Mouse (Mus musculus) stomach, embryonic 15.5 days (tissue): ENCODE results near the gene Lamtor5. TPM values are rescaled to one million over a fixed set of nuclear protein-coding genes. Genes with fewer than 3 reads are reported as not detected.
A peak's percentile ranks its signal among the peaks of the same experiment; 100 is the strongest.
"Not testable (repeated sequence)": the region's sequence is repeated elsewhere in the genome, so short reads cannot be mapped to it uniquely, and the experiment has no call there.

Experiments
- ATAC-seq: fragments of 200-750 bp; cut with Nextera tagmentation; 2 replicates; pipeline ENCODE4 v1.8.0; 2017; ENCODE audit warnings: low read depth, moderate number of reproducible peaks, moderate TSS enrichment; ENCODE audit not compliant: insufficient read depth, low FRiP score
- H3K27ac ChIP-seq: fragments of 300-500 bp; sonication (generic); 2 replicates; pipeline ENCODE4 v1.5.1; 2015; ENCODE audit warnings: mild to moderate bottlenecking, inconsistent platforms
- H3K27me3 ChIP-seq: fragments of 300-500 bp; sonication (generic); replicated peaks from 2 replicates; pipeline ENCODE4 v1.6.1; 2015; ENCODE audit warnings: inconsistent platforms
- H3K36me3 ChIP-seq: fragments of 300-500 bp; sonication (generic); 2 replicates; pipeline ENCODE4 v1.6.1; 2015; ENCODE audit warnings: inconsistent platforms
- H3K4me1 ChIP-seq: fragments of 300-500 bp; sonication (generic); 2 replicates; pipeline ENCODE4 v1.6.1; 2015; ENCODE audit warnings: inconsistent platforms
- H3K4me2 ChIP-seq: fragments of 300-500 bp; sonication (generic); 2 replicates; pipeline ENCODE4 v1.6.1; 2015; ENCODE audit warnings: mild to moderate bottlenecking, inconsistent platforms
- H3K4me3 ChIP-seq: fragments of 300-500 bp; sonication (generic); replicated peaks from 2 replicates; pipeline ENCODE4 v1.5.1; 2015; ENCODE audit warnings: inconsistent platforms
- H3K9ac ChIP-seq: fragments of 300-500 bp; sonication (generic); 2 replicates; pipeline ENCODE4 v1.6.1; 2015; ENCODE audit warnings: inconsistent platforms
- H3K9me3 ChIP-seq: fragments of 300-500 bp; sonication (generic); 2 replicates; pipeline ENCODE4 v1.6.1; 2016; ENCODE audit warnings: inconsistent platforms
- WGBS: fragments of 180-500 bp; shearing (Covaris S2); methylation state at CpG from one replicate; pipeline ENCODE4 v1.1.7; 2015; 5-methylcytosine and 5-hydroxymethylcytosine counted together
- polyA plus RNA-seq: library from polyadenylated mRNA; unstranded; fragments of >200 nt; fragmentation: Nextera tagmentation; extraction: Ambion mirVana; gene quantifications from 2 replicates; pipeline ENCODE4 v1.2.1, GENCODE M21; 2015

Gene Lamtor5
- polyA plus RNA-seq, 1 experiment from 2014 or later = 192 TPM

DNA sequence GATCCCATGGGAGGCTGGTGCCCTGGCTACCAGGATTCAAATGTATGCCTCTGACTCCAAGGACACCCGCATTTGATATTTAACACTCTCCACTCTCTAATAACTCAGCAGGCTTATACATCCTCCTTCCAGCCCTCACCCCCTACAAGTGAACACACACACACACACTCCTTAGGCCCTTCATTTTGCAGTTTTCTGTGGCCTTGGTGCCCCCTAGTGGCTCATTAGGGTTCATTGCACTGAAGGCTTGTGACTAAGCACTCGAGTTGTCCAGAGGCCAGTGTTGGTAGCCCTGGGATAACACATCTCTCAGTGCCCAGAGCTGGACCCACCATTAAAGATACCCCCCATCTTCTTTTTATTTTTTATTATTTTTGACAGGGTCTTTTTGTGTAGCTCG, 4.8 kb upstream of the Lamtor5 start:
- H3K9me3 ChIP-seq = no peaks in the 10 kb centered on the region
- no peak overlapping the region for H3K4me3 ChIP-seq
- WGBS = 12% methylated on average over 3 of the region's 3 CpGs
- no peaks in the 10 kb centered on the region for H3K27me3 ChIP-seq
- H3K9ac ChIP-seq = no peak overlapping the region
- no peak overlapping the region for H3K27ac ChIP-seq
- H3K4me1 ChIP-seq = no peaks in the 10 kb centered on the region
- H3K4me2 ChIP-seq = no peak overlapping the region
- no peaks in the 10 kb centered on the region for H3K36me3 ChIP-seq
- 0 out of 2 replicates have a peak, but pooled peaks have one; percentile 56 for ATAC-seq

DNA sequence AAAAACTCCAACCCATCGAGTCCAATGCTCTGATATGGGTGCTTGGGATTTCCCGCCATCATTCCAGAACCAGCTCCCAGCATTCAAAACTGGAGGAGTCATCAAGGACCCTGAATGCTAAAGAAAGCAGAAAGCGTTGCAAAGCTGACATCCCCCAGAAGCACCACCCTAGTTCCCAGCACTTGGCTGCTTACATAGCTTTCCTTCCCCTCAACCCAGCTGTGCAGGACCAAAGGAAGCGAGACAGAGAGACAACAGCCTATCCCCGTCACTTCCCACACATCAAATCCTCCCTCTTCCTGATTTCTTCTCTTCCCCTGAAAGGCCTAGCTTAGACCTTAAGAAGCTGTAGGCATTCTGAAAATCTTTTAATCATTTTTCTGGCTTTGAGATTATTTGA, 3.3 kb upstream of the Lamtor5 start:
- H3K4me2 ChIP-seq = no peak overlapping the region
- no peak overlapping the region for H3K4me3 ChIP-seq
- no peaks in the 10 kb centered on the region for H3K4me1 ChIP-seq
- H3K36me3 ChIP-seq = no peaks in the 10 kb centered on the region
- ATAC-seq = no peak
- H3K27me3 ChIP-seq = no peaks in the 10 kb centered on the region
- H3K9me3 ChIP-seq = no peaks in the 10 kb centered on the region
- H3K9ac ChIP-seq = no peak overlapping the region
- H3K27ac ChIP-seq = no peak overlapping the region
- 53% methylated on average over 5 of the region's 5 CpGs for WGBS

DNA sequence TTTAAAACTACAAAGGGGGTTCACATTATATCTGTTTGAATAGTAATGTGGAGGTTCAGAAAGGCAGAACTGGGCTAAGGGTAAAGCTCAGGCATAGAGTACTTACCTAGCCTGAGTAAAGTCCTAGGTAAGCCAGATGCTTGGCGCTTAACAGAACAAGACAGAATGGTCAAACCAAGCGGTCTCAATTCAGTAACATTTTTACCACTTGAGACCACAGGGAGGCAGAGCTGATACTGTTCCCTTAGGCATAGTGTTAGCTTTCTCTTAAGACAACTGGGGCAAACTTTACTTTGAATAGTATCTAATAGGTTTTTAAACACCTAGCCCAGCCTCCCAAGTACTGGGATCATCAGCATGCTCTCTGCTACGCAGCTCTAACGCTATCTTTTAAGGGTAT, 2.7 kb upstream of the Lamtor5 start:
- no peaks in the 10 kb centered on the region for H3K36me3 ChIP-seq
- H3K4me3 ChIP-seq = no peak overlapping the region
- no peaks in the 10 kb centered on the region for H3K27me3 ChIP-seq
- H3K4me2 ChIP-seq = no peak overlapping the region
- WGBS = 55% methylated on average over 4 of the region's 4 CpGs
- no peak for ATAC-seq
- H3K27ac ChIP-seq = no peak overlapping the region
- no peaks in the 10 kb centered on the region for H3K9me3 ChIP-seq
- H3K4me1 ChIP-seq = no peaks in the 10 kb centered on the region
- no peak overlapping the region for H3K9ac ChIP-seq

DNA sequence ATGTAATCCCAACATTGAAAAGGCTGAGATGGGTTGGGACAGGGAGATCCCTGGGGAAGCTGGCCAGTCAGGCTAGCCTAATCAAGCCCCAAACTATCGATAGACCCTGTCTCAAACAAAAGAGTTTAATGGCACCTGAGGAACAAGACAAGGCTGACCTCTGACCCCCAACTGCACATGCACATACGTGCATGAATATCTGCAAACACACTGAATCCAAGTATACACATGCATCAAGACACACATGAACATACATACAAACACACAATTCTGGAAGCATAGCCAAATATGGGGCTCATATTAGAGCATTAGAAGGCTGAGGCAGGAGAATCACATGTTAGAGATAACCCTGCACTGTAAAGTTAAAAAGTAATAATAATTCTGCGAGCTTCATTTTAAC, 2.0 kb upstream of the Lamtor5 start:
- no peak for ATAC-seq
- Histone ChIP-seq H3K9me3 (no peaks in the 10 kb centered on the region), H3K4me2 (no peak overlapping the region), H3K27ac (no peak overlapping the region), H3K9ac (no peak overlapping the region), H3K4me3 (no peak overlapping the region), H3K36me3 (no peaks in the 10 kb centered on the region), H3K27me3 (no peaks in the 10 kb centered on the region), H3K4me1 (no peaks in the 10 kb centered on the region)
- 84% methylated on average over 3 of the region's 3 CpGs for WGBS

DNA sequence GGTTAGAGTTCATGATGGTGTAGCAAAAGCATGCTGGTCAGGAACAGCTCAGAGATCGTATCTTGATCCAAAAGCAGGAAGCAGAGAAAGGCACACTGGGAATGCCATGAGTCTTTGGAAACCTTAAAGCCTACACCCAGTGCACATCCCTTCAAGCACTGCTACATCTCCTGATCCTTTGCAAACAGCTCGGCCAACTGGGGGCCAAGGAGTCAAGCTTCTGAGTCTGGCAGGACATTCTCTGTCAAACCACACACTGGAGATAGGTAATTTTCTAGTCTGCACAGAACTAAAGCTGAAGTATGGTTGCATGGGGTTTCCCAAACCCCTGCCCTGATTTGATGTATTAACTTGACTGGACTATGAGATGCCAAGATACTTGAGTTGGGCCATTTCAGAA, 7.5 kb downstream of the Lamtor5 start:
- no peak overlapping the region for H3K4me3 ChIP-seq
- no peak for ATAC-seq
- H3K9me3 ChIP-seq = no peaks in the 10 kb centered on the region
- no peaks in the 10 kb centered on the region for H3K27me3 ChIP-seq
- peaks cover 18% of the 10 kb centered on the region for H3K36me3 ChIP-seq
- H3K9ac ChIP-seq = no peak overlapping the region
- no peak overlapping the region for H3K27ac ChIP-seq
- 0 out of 2 replicates have a peak, but pooled peaks cover 4% of the 10 kb centered on the region for H3K4me1 ChIP-seq
- WGBS = 82% methylated on average over 2 of the region's 2 CpGs
- no peak overlapping the region for H3K4me2 ChIP-seq

DNA sequence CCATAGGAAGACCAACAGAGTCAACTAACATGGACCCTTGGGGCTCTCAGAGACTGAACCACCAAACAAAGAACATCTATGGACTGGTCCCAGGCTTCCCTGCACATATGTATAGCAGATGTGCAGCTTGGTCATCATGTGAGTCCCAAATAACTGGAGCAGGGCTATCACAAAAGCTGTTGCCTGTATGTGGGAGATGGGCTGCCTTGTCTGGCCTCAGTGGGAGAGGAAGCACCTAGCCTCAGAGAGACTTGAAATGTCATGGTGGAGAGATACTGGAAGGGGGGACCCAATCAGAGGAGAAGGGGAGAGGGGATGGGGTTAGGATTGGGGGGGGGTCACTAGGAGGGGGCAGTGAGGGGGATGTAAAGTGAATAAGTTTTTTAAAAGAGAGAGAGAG, 8.7 kb downstream of the Lamtor5 start:
- no peak overlapping the region for H3K4me3 ChIP-seq
- H3K4me2 ChIP-seq = no peak overlapping the region
- no peak overlapping the region for H3K27ac ChIP-seq
- H3K9me3 ChIP-seq = no peaks in the 10 kb centered on the region
- no peak overlapping the region for H3K9ac ChIP-seq
- H3K36me3 ChIP-seq = peaks cover 16% of the 10 kb centered on the region
- H3K27me3 ChIP-seq = no peaks in the 10 kb centered on the region
- 0 out of 2 replicates have a peak, but pooled peaks cover 6% of the 10 kb centered on the region for H3K4me1 ChIP-seq
- ATAC-seq = no peak

DNA sequence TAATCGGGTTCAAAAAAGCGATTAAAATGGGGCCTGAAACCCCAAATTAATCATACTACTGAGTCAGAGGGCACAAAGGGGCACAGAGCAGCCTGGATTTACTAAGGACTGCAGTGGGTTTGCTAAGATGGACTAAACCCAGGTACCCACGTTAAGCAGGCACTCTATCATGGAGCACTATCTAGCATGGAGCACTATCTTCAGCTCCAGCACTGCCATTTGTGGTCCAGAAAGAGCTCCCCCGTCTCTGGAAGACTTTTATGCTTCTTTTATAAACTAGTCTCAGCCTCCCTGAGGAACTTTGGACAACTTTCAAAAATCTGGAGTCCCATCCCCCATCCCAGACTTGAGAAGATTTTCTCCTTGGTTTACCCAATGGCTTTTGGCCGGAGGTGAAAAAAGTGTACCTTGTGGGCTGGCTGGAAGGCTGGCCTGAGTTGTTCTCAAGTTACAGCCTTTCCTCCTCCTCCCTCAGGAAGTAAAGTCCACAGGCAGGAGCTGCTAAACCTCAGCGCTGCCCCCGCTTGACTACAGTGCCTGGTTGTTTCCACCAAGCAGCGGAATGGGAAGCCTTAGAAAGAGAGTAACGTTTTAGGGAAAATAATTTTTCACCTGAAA, 12.2 kb downstream of the Lamtor5 start, which contains the start of gene Slc16a4:
Gene Slc16a4 (plus strand): TSS at position 467 of the 618 bp plus-strand sequence.
- Histone ChIP-seq H3K9me3 (no peaks in the 10 kb centered on the region), H3K36me3 (no peaks in the 10 kb centered on the region), H3K9ac (no peak within 1 kb of the TSS), H3K4me1 (0 out of 2 replicates have a peak, but pooled peaks cover 6% of the 10 kb centered on the region), H3K27ac (no peak within 1 kb of the TSS), H3K4me2 (peak within 1 kb of the TSS; percentile 25; the same call in 1 of the 2 replicates), H3K4me3 (no peak within 1 kb of the TSS), H3K27me3 (no peaks in the 10 kb centered on the region)
- 20% methylated on average over 9 of the region's 9 CpGs for WGBS
- peak; percentile 85 for ATAC-seq

DNA sequence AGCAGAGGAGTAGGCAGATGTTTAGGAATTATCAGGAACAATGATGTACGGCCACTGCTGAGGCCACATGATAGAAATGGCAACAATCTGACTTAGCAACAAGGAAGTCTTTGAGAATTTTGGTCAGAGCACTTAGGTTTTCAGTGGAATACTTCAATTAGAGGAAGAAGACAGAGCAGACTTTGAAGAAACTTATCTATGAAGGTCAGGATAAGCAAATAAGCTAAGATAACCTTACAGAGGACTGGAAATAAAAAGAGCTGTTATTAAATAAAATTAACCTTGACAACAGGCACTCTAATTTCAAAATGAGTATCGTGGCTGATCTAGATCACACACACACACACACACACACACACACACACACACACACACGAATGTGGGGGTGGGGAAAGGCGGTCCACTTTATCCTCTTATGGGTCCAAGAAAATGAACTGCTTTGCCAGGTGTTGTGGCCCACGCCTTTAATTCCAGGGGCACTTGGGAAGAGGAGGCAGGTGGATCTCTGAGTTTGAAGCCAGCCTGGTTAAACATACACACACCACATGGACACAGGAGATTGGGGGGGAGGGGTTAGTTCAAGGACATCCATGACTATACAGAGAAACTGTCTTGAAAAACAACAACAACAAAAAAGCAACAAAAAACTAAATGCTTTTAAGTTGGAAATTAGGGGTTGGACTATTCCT, 17.2 kb downstream of the Lamtor5 start:
- Histone ChIP-seq H3K4me1 (0 out of 2 replicates have a peak, but pooled peaks cover 3% of the 10 kb centered on the region), H3K36me3 (no peaks in the 10 kb centered on the region), H3K9ac (no peak overlapping the region), H3K4me2 (no peak overlapping the region), H3K27me3 (no peaks in the 10 kb centered on the region), H3K4me3 (no peak overlapping the region), H3K9me3 (no peaks in the 10 kb centered on the region), H3K27ac (no peak overlapping the region)
- 70% methylated on average over 5 of the region's 5 CpGs for WGBS
- ATAC-seq = no peak

DNA sequence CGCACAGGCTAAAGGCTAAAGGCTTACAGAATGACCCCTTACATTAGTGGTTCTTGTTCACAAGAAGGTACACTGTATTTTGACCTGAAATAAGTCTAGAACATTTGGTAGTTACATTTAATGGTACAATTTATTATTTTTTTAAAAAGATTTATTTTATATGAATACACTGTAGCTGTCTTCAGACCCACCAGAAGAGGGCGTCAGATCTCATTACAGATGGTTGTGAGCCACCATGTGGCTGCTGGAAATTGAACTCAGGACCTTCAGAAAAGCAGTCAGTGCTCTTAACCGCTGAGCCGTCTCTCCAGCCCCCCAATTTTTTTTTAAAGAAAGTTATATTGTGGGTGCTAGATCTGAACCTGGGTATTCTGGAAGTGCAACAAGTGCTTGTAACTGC, 18.3 kb downstream of the Lamtor5 start:
- not testable (repeated sequence) for H3K4me2 ChIP-seq, H3K9ac ChIP-seq, H3K36me3 ChIP-seq, H3K27me3 ChIP-seq, H3K4me1 ChIP-seq, H3K9me3 ChIP-seq, ATAC-seq, H3K27ac ChIP-seq, H3K4me3 ChIP-seq
- 77% methylated on average over 4 of the region's 4 CpGs for WGBS

DNA sequence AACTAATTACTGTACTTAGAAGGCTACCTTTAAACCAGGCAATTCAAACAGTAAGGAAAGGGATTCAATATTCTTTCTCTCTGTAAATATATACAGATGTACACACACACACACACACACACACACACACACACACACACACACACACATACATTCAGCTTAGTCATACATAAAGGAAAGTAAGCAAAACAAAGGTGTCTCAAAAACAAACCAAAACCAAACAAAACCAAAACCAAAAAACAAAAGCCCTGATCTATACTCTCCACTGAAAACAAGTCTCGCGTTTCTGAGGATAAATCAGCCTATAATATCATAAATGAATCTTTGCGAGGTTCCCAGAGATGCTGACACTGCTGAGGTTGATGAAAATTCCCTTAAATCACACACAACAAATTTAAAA, 38.7 kb downstream of the Lamtor5 start:
- no peak overlapping the region for H3K4me2 ChIP-seq
- no peak overlapping the region for H3K27ac ChIP-seq
- H3K27me3 ChIP-seq = no peaks in the 10 kb centered on the region
- 90% methylated on average over 3 of the region's 3 CpGs for WGBS
- no peaks in the 10 kb centered on the region for H3K4me1 ChIP-seq
- no peak overlapping the region for H3K9ac ChIP-seq
- H3K4me3 ChIP-seq = no peak overlapping the region
- ATAC-seq = no peak
- H3K36me3 ChIP-seq = peaks cover 7% of the 10 kb centered on the region; the same call in 1 of the 2 replicates
- H3K9me3 ChIP-seq = no peaks in the 10 kb centered on the region

DNA sequence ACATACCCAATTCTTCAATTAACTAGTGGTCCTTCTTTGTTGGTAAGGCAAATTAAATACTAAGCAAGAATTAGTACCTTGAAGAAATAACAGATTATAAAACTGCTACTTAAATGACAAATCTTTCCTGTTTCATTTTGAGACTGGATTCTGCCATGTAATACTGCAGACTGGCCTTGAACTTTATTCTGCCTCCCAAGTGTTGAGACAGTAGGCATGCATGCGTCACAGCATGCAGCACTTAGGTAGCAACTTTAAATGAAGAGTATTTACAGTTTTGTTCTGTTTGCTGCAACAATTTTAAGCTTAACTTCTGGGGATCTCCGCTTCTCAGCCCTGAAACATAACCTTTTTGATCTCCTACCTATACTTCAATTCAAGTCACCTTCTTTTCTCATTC, 42.5 kb downstream of the Lamtor5 start:
- no peak for ATAC-seq
- H3K36me3 ChIP-seq = peaks cover 16% of the 10 kb centered on the region; the same call in 1 of the 2 replicates
- no peak overlapping the region for H3K9ac ChIP-seq
- H3K27me3 ChIP-seq = no peaks in the 10 kb centered on the region
- H3K9me3 ChIP-seq = no peaks in the 10 kb centered on the region
- WGBS = 88% methylated on average over 2 of the region's 2 CpGs
- H3K27ac ChIP-seq = no peak overlapping the region
- no peak overlapping the region for H3K4me2 ChIP-seq
- no peak overlapping the region for H3K4me3 ChIP-seq
- H3K4me1 ChIP-seq = peaks cover 17% of the 10 kb centered on the region; the same call in 1 of the 2 replicates

DNA sequence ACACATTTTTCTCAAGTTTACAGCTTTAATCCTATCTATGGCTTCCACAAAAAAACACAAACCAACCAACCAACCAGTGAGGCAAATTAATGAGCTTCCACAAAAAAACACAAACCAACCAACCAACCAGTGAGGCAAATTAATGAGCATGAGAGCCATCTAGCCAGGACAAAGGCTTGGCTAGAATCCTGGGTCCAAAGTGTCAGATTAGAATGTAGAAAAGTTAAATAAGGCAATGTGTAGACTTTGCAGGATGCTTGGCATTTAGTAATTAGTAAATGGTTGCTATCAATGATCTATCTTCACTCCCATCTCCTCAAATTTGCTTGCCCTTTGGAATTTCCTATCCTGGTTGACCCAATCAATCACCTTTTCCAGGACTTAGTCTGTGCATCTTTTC, 43.1 kb downstream of the Lamtor5 start:
- Histone ChIP-seq H3K9me3 (no peaks in the 10 kb centered on the region), H3K4me1 (peaks cover 17% of the 10 kb centered on the region; the same call in 1 of the 2 replicates)

More for the DNA sequence above, 43.1 kb downstream of the Lamtor5 start:
- Histone ChIP-seq H3K9ac (no peak overlapping the region), H3K27ac (no peak overlapping the region), H3K27me3 (no peaks in the 10 kb centered on the region), H3K4me2 (no peak overlapping the region), H3K36me3 (peaks cover 17% of the 10 kb centered on the region; the same call in 1 of the 2 replicates), H3K4me3 (no peak overlapping the region)
- no peak for ATAC-seq
